Mouse (Mus musculus): ENCODE results near the gene Mrpl43. TPM values are rescaled to one million over a fixed set of nuclear protein-coding genes. Genes with fewer than 3 reads are reported as not detected.

The Mrpl43 gene
- 31.1 and 36.9 TPM in 2 replicates for polyA plus RNA-seq (2011; ENCODE audit: insufficient read length, low read depth, missing spikeins)

DNA sequence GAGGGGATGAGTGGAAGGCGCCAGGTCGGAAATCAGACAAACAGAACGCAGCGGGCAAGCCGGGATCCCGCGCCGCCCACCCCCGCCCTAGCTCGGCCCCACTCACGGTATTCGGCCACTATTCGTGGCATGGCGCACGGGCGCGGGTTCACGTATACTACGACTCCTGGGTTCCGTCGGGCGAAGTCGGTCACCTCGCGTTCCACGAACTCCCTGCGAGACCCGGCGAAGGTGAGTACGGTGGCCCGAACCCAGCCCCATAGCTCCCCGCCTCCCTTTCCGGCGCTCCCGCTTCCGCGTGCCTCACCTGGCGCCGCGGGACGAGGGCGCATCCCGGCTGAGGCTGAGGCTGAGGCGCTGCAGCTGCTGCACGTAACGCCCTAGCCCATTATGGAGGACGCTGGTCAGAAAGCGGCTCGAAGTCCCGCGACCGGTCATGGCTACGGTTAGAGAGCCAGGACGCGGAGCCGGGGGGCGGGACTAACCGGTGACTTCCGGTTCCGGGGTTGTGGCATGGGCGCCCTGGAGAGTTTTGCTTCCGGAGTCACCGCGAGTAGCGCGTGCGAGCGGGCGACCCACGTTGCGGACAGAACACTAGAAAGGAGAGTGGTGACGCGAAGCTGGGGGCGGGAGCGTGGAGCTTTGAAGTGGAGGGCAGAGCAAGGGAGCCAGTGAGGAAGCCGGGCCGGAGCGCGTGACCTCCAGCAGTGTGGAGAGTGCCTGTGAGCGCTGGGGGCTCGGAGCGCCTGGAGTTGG is at the start of gene Mrpl43:
Gene Mrpl43 (minus strand): TSS at position 486 of the 756 bp plus-strand sequence.
- Histone ChIP-seq H3K4me3 (ENCODE audit: insufficient read depth, low read length) (peak within 1 kb of the TSS; percentile 73), H3K4me1 (ENCODE audit: control insufficient read depth, insufficient read depth, low read length) (peaks cover 8% of the 10 kb centered on the region), H3K27ac (ENCODE audit: insufficient read depth, low read length) (peak within 1 kb of the TSS; percentile 75)
- no peak; the same call in none of the 2 replicates for TF ChIP-seq POLR2A (IDR thresholded peaks at IDR 0.05; ENCODE audit: low read depth, low read length)
- TF ChIP-seq CTCF (IDR thresholded peaks at IDR 0.05; ENCODE audit: borderline replicate concordance, insufficient read depth, low read length) = no peak

DNA sequence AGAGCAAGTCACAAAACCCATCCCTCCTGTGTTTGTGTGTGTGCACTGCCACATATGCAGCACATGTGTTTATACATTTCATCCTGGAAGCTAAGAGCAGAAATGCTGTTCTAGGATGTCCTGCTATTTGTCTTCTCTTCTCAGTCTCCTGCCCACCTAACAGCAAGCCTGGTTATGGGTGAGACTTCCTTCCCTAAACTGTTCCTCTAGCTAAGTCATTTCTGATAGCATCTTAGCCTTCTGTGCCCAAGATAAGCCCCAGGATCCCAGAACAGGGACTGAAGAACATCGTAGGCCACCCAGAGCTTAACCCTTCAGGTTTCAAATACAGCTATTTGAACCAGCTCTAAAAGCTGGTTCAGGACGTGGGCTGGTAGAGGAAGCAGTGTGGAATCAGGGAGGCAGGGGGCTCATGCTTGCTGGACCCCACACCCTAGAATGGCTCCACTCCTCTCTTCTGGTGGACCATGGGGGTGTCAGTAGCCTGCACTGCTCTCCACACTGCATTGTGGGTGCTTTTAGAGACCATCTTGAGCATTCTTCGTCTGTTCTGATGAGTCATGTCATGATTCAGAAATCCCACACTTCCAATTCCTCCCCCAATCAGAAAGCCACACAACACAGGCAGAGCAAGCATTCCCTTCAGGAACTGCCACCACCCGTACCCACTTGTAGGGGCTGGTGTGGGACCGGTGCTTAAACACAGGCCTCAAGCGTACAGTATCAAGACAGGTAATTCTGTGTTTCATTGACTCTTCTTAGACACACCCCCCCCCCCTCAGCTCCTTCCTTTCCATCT is 48.8 kb upstream of the Mrpl43 start:
- TF ChIP-seq POLR2A (IDR thresholded peaks at IDR 0.05; ENCODE audit: low read depth, low read length) (peak; percentile 49; the same call in 1 of the 2 replicates), CTCF (IDR thresholded peaks at IDR 0.05; ENCODE audit: borderline replicate concordance, insufficient read depth, low read length) (no peak)
- Histone ChIP-seq H3K4me1 (ENCODE audit: control insufficient read depth, insufficient read depth, low read length) (peaks cover 13% of the 10 kb centered on the region), H3K4me3 (ENCODE audit: insufficient read depth, low read length) (no peak overlapping the region), H3K27ac (ENCODE audit: insufficient read depth, low read length) (peak overlapping the region; percentile 83)

DNA sequence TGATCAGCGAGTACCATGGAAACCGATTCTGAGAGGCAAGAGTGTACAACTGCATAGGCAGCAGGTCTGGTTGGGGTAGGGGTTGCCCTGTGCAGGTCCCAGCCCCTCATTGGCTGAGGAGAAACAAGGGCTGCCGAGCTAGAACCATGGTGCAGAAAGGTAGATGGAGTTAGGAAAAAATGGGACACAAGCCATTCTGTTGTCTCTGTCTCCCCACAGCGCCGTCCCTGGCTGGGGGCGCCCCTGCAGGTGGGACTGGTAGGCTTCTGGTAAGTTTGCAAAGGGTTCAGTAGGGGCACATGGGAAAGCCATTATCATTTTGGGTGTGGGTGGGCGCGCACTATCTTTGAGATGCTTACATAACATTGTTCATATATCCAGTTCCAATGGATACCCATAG is 47.2 kb upstream of the Mrpl43 start:
- no peak for TF ChIP-seq POLR2A (IDR thresholded peaks at IDR 0.05; ENCODE audit: low read depth, low read length)
- no peak for TF ChIP-seq CTCF (IDR thresholded peaks at IDR 0.05; ENCODE audit: borderline replicate concordance, insufficient read depth, low read length)
- H3K27ac ChIP-seq (ENCODE audit: insufficient read depth, low read length) = no peak overlapping the region
- H3K4me3 ChIP-seq (ENCODE audit: insufficient read depth, low read length) = no peak overlapping the region
- peaks cover 21% of the 10 kb centered on the region for H3K4me1 ChIP-seq (ENCODE audit: control insufficient read depth, insufficient read depth, low read length)

DNA sequence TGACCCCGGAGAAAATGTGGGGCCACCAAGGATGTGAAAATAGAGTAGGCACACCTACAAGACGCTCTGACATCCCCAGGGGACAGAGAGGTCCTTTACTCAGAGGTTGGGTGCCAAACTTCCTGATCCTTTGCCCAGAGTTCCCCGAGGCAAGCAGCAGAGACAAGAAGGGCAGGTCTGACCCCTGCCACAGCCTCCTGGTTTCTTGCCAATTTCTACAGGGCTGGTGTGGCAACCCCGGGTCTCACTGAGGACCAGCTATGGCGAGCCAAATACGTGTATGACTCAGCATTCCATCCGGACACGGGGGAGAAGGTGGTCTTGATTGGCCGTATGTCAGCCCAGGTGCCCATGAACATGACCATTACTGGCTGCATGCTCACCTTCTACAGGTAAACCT is 43.3 kb upstream of the Mrpl43 start:
- H3K4me1 ChIP-seq (ENCODE audit: control insufficient read depth, insufficient read depth, low read length) = peaks cover 10% of the 10 kb centered on the region; the same call in 1 of the 2 replicates

DNA sequence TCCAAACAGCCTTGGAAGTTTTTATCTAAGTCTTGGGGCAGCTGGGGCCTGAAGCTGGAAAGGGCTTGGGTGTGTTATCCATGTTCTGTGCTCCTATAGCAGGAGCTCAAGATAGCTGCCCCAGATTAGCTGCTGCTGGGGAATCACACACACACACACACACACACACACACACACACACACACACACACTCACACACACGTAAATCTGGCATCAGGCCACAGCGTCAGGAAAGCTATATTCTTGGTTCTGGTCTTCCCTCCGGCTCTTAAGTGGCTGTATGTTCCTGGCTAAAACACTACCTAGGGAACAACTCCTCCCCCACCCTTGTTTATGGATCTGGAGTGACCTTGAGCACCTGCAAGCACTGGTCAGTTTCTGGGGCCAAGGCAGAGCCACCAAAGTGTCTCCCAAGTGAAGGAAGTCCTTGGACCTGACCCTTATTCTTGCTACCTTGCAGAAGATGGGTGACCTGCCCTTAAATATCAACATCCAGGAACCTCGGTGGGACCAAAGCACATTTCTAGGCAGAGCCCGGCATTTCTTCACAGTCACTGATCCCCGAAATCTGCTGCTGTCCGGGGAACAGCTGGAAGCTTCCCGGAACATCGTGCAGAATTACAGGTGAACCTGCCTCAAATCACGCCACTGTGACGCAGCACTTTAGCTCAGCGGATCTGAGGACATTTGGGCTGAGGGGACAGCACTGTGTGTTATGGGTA is 42.6 kb upstream of the Mrpl43 start:
- peak overlapping the region; percentile 69 for H3K4me3 ChIP-seq (ENCODE audit: insufficient read depth, low read length)
- H3K27ac ChIP-seq (ENCODE audit: insufficient read depth, low read length) = peak overlapping the region; percentile 98
- H3K4me1 ChIP-seq (ENCODE audit: control insufficient read depth, insufficient read depth, low read length) = peaks cover 9% of the 10 kb centered on the region; the same call in 1 of the 2 replicates
- TF ChIP-seq POLR2A (IDR thresholded peaks at IDR 0.05; ENCODE audit: low read depth, low read length) (peak; percentile 23; the same call in 1 of the 2 replicates), CTCF (IDR thresholded peaks at IDR 0.05; ENCODE audit: borderline replicate concordance, insufficient read depth, low read length) (no peak)

More for the DNA sequence above, 43.3 kb upstream of the Mrpl43 start:
- H3K4me3 ChIP-seq (ENCODE audit: insufficient read depth, low read length) = no peak overlapping the region
- no peak overlapping the region for H3K27ac ChIP-seq (ENCODE audit: insufficient read depth, low read length)
- no peak for TF ChIP-seq POLR2A (IDR thresholded peaks at IDR 0.05; ENCODE audit: low read depth, low read length)
- no peak for TF ChIP-seq CTCF (IDR thresholded peaks at IDR 0.05; ENCODE audit: borderline replicate concordance, insufficient read depth, low read length)

DNA sequence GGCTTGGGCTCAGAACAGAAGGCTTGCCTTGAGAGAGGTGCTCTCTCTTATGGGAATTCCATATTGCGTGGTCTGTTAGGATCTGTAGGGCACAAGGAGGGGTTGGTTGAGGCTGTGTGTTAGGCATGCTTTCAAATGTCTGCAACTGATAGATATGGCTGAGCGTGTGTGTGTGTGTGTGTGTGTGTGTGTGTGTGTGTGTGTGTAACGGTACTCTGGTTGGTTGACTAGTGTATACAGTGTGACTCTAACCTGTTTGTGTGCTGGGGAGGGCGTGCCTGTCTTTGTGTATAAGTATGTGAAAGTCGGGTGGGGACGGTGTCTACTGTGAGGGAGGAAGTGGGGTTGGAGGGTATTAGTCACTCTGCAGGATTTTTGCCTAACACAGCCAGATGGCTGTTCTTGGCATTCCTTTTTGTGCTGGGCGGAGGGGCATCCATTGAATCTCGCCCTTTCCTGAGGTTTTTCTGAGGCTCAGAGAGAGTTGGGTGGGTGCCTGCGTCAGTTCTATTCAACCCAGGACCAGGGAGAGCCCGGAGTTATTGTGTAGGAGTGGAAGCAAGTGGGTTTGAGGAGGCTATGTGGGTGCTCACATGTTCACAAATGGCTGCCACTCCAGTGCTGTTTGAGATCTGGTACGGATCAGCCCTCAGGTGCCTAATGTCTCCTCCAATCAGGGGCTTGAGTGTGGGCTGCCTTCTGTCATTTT is 41.8 kb upstream of the Mrpl43 start:
- Histone ChIP-seq H3K27ac (ENCODE audit: insufficient read depth, low read length) (peak overlapping the region; percentile 98), H3K4me3 (ENCODE audit: insufficient read depth, low read length) (peak overlapping the region; percentile 69), H3K4me1 (ENCODE audit: control insufficient read depth, insufficient read depth, low read length) (peaks cover 9% of the 10 kb centered on the region; the same call in 1 of the 2 replicates)
- TF ChIP-seq CTCF (IDR thresholded peaks at IDR 0.05; ENCODE audit: borderline replicate concordance, insufficient read depth, low read length) (no peak), POLR2A (IDR thresholded peaks at IDR 0.05; ENCODE audit: low read depth, low read length) (peak; percentile 50; the same call in 1 of the 2 replicates)

DNA sequence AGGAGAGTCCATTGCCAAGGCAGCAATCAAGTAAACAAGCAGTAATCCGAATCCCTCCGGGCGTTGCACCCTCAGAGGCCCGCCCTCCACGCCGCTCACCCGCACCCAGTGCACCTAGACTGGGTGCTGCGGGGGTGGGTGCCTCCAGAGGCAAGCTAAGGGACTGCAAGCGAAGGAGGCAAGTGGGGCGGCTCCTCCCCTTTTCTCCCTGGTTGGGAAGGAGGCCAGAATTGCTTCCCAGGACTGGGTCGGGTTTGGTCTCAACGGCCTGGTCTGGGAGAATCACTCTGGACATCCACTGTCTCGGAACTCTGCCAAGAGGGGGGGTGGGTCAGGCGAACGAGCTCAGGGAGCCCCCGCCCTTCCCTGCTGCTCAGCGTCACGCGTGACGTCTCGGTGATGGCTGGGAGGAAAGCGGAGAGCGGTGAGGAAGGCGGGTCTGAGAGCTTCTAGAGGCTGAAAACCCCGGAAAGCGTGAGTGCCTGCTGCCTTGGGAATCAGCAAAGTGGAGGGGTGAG is 41.2 kb upstream of the Mrpl43 start, which contains the start of gene Sfxn3:
Gene Sfxn3 (plus strand): TSS at position 87 of the 518 bp plus-strand sequence.
- Histone ChIP-seq H3K27ac (ENCODE audit: insufficient read depth, low read length) (peak within 1 kb of the TSS; percentile 98), H3K4me3 (ENCODE audit: insufficient read depth, low read length) (peak within 1 kb of the TSS; percentile 69)
- TF ChIP-seq CTCF (IDR thresholded peaks at IDR 0.05; ENCODE audit: borderline replicate concordance, insufficient read depth, low read length) = peak; percentile 21; the same call in 1 of the 2 replicates
- peak; percentile 82 for TF ChIP-seq POLR2A (IDR thresholded peaks at IDR 0.05; ENCODE audit: low read depth, low read length)

DNA sequence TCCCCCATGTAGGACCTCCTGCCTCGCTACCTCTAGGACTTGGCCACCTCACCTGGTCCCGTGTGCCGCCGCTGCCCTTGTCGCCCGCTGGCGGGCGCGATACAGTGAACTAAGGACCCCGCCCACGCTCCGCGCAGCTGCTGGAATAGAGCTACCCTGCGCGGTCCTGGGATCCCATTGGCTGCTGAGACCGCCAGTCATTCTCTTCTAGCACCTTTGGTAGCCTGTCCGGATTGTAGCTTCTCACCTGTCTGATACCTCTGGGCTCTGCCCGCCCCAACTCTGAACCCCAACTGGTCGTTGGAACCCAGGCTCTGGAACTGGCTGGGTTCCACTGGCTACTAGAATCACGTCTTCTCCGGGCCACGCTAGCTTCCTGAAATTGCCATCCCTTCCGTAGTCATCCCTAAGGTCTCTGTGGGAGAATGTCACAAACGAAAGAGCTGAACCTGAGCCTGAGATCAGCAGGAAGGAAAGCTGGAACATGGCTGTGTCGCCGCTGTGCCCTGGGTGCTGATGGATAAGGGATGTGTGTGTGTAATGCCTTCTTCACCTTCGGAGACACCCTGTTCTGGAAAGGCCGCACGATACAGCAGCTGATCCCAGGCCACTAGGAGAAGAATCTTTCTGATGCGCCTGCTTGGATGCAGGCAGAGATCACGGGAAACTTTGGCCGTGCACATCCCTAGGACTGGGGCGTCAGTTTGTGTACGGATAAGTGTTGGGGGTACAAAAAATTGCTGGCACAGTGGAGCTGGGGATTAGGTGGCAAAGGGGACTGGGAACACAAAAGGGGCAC is 40.5 kb upstream of the Mrpl43 start:
- H3K4me1 ChIP-seq (ENCODE audit: control insufficient read depth, insufficient read depth, low read length) = peaks cover 9% of the 10 kb centered on the region; the same call in 1 of the 2 replicates
- no peak for TF ChIP-seq CTCF (IDR thresholded peaks at IDR 0.05; ENCODE audit: borderline replicate concordance, insufficient read depth, low read length)
- peak; percentile 27; the same call in 1 of the 2 replicates for TF ChIP-seq POLR2A (IDR thresholded peaks at IDR 0.05; ENCODE audit: low read depth, low read length)
- H3K4me3 ChIP-seq (ENCODE audit: insufficient read depth, low read length) = peak overlapping the region; percentile 69
- H3K27ac ChIP-seq (ENCODE audit: insufficient read depth, low read length) = peak overlapping the region; percentile 98

More for the DNA sequence above, 41.2 kb upstream of the Mrpl43 start, which contains the start of gene Sfxn3:
- H3K4me1 ChIP-seq (ENCODE audit: control insufficient read depth, insufficient read depth, low read length) = peaks cover 9% of the 10 kb centered on the region; the same call in 1 of the 2 replicates

Data from embryonic fibroblast, embryonic 13.5 days (primary cell).